Mouse (Mus musculus): ENCODE measurements around the gene Tpm1. TPM values are rescaled to one million over a fixed set of nuclear protein-coding genes. Genes with fewer than 3 reads are reported as not detected.
A peak's percentile ranks its signal among the peaks of the same experiment; 100 is the strongest.

Gene Tpm1
- total and polyA plus RNA-seq, 2 experiments = 16.1 to 35.0 TPM

GRCm38 (mm10) chr9:67020063-67020462 is 29.1 kb downstream of the Tpm1 start:
- H3K27me3 ChIP-seq (ENCODE audit: control insufficient read depth, insufficient read depth, low read length) = no peaks in the 10 kb centered on the region
- H3K4me3 ChIP-seq (ENCODE audit: insufficient read depth, low read depth, low read length) = no peak overlapping the region
- H3K79me2 ChIP-seq (ENCODE audit: control insufficient read depth, insufficient read depth, low read length) = no peaks in the 10 kb centered on the region
- WGBS = 6% methylated on average over 2 of the region's 2 CpGs
- no peak overlapping the region for H3K9ac ChIP-seq (ENCODE audit: low read depth, low read length)
- no peak overlapping the region for H3K27ac ChIP-seq (replicated peaks; ENCODE audit: insufficient read depth, low read depth, low read length)
- DNase-seq (ENCODE audit: extremely low read depth, low read depth, low spot score) = peak; percentile 53
- TF ChIP-seq CTCF (IDR thresholded peaks at IDR 0.05; ENCODE audit: low read depth, low read length) (no peak), POLR2A (IDR thresholded peaks at IDR 0.05; ENCODE audit: extremely low read depth, insufficient read depth, low read length) (no peak)
- H3K36me3 ChIP-seq (ENCODE audit: control insufficient read depth, insufficient read depth, low read length) = no peaks in the 10 kb centered on the region; the same call in 1 of the 2 replicates
- H3K4me1 ChIP-seq (ENCODE audit: control insufficient read depth, insufficient read depth, low read length) = peaks cover 4% of the 10 kb centered on the region; the same call in 1 of the 2 replicates

GRCm38 (mm10) chr9:67013501-67013900 is 35.7 kb downstream of the Tpm1 start:
- no peak for DNase-seq (ENCODE audit: extremely low read depth, low read depth, low spot score)
- H3K27ac ChIP-seq (replicated peaks; ENCODE audit: insufficient read depth, low read depth, low read length) = no peak overlapping the region

GRCm38 (mm10) chr9:67012470-67012869 is 36.7 kb downstream of the Tpm1 start:
- Histone ChIP-seq H3K27me3 (ENCODE audit: control insufficient read depth, insufficient read depth, low read length) (no peaks in the 10 kb centered on the region), H3K27ac (replicated peaks; ENCODE audit: insufficient read depth, low read depth, low read length) (no peak overlapping the region), H3K4me3 (ENCODE audit: insufficient read depth, low read depth, low read length) (no peak overlapping the region), H3K9ac (ENCODE audit: low read depth, low read length) (no peak overlapping the region), H3K4me1 (ENCODE audit: control insufficient read depth, insufficient read depth, low read length) (no peaks in the 10 kb centered on the region), H3K79me2 (ENCODE audit: control insufficient read depth, insufficient read depth, low read length) (no peaks in the 10 kb centered on the region), H3K36me3 (ENCODE audit: control insufficient read depth, insufficient read depth, low read length) (no peaks in the 10 kb centered on the region)
- WGBS = 78% methylated on average over 3 of the region's 3 CpGs
- TF ChIP-seq POLR2A (IDR thresholded peaks at IDR 0.05; ENCODE audit: extremely low read depth, insufficient read depth, low read length) = no peak
- no peak for TF ChIP-seq CTCF (IDR thresholded peaks at IDR 0.05; ENCODE audit: low read depth, low read length)
- no peak for DNase-seq (ENCODE audit: extremely low read depth, low read depth, low spot score)

More at GRCm38 (mm10) chr9:67013501-67013900, 35.7 kb downstream of the Tpm1 start:
- Histone ChIP-seq H3K9ac (ENCODE audit: low read depth, low read length) (no peak overlapping the region), H3K4me3 (ENCODE audit: insufficient read depth, low read depth, low read length) (no peak overlapping the region), H3K36me3 (ENCODE audit: control insufficient read depth, insufficient read depth, low read length) (no peaks in the 10 kb centered on the region), H3K79me2 (ENCODE audit: control insufficient read depth, insufficient read depth, low read length) (no peaks in the 10 kb centered on the region), H3K27me3 (ENCODE audit: control insufficient read depth, insufficient read depth, low read length) (no peaks in the 10 kb centered on the region), H3K4me1 (ENCODE audit: control insufficient read depth, insufficient read depth, low read length) (no peaks in the 10 kb centered on the region)
- WGBS = 61% methylated on average over 2 of the region's 2 CpGs
- TF ChIP-seq CTCF (IDR thresholded peaks at IDR 0.05; ENCODE audit: low read depth, low read length) = no peak
- TF ChIP-seq POLR2A (IDR thresholded peaks at IDR 0.05; ENCODE audit: extremely low read depth, insufficient read depth, low read length) = no peak

- no peak for TF ChIP-seq POLR2A (IDR thresholded peaks at IDR 0.05; ENCODE audit: extremely low read depth, insufficient read depth, low read length)
- TF ChIP-seq CTCF (IDR thresholded peaks at IDR 0.05; ENCODE audit: low read depth, low read length) = no peak
- 39% methylated on average over 9 of the region's 9 CpGs for WGBS
- no peaks in the 10 kb centered on the region for H3K4me1 ChIP-seq (ENCODE audit: control insufficient read depth, insufficient read depth, low read length)
These were observed 37.7 kb downstream of the Tpm1 start for GRCm38 (mm10) chr9:67011483-67011882.

GRCm38 (mm10) chr9:67008781-67009180 is 40.4 kb downstream of the Tpm1 start:
- no peaks in the 10 kb centered on the region for H3K4me1 ChIP-seq (ENCODE audit: control insufficient read depth, insufficient read depth, low read length)
- 77% methylated on average over 11 of the region's 11 CpGs for WGBS
- H3K79me2 ChIP-seq (ENCODE audit: control insufficient read depth, insufficient read depth, low read length) = no peaks in the 10 kb centered on the region
- no peak overlapping the region for H3K4me3 ChIP-seq (ENCODE audit: insufficient read depth, low read depth, low read length)
- H3K36me3 ChIP-seq (ENCODE audit: control insufficient read depth, insufficient read depth, low read length) = no peaks in the 10 kb centered on the region
- H3K27ac ChIP-seq (replicated peaks; ENCODE audit: insufficient read depth, low read depth, low read length) = no peak overlapping the region
- no peak for TF ChIP-seq CTCF (IDR thresholded peaks at IDR 0.05; ENCODE audit: low read depth, low read length)
- no peak for TF ChIP-seq POLR2A (IDR thresholded peaks at IDR 0.05; ENCODE audit: extremely low read depth, insufficient read depth, low read length)
- no peak overlapping the region for H3K9ac ChIP-seq (ENCODE audit: low read depth, low read length)
- no peaks in the 10 kb centered on the region for H3K27me3 ChIP-seq (ENCODE audit: control insufficient read depth, insufficient read depth, low read length)
- DNase-seq (ENCODE audit: extremely low read depth, low read depth, low spot score) = no peak

More at GRCm38 (mm10) chr9:67011483-67011882, 37.7 kb downstream of the Tpm1 start:
- Histone ChIP-seq H3K4me3 (ENCODE audit: insufficient read depth, low read depth, low read length) (no peak overlapping the region), H3K27ac (replicated peaks; ENCODE audit: insufficient read depth, low read depth, low read length) (no peak overlapping the region), H3K79me2 (ENCODE audit: control insufficient read depth, insufficient read depth, low read length) (no peaks in the 10 kb centered on the region), H3K27me3 (ENCODE audit: control insufficient read depth, insufficient read depth, low read length) (no peaks in the 10 kb centered on the region), H3K36me3 (ENCODE audit: control insufficient read depth, insufficient read depth, low read length) (no peaks in the 10 kb centered on the region), H3K9ac (ENCODE audit: low read depth, low read length) (no peak overlapping the region)
- no peak for DNase-seq (ENCODE audit: extremely low read depth, low read depth, low spot score)

GRCm38 (mm10) chr9:67006376-67006775 is 42.8 kb downstream of the Tpm1 start:
- Histone ChIP-seq H3K4me1 (ENCODE audit: control insufficient read depth, insufficient read depth, low read length) (no peaks in the 10 kb centered on the region), H3K79me2 (ENCODE audit: control insufficient read depth, insufficient read depth, low read length) (no peaks in the 10 kb centered on the region), H3K27me3 (ENCODE audit: control insufficient read depth, insufficient read depth, low read length) (no peaks in the 10 kb centered on the region), H3K36me3 (ENCODE audit: control insufficient read depth, insufficient read depth, low read length) (no peaks in the 10 kb centered on the region), H3K9ac (ENCODE audit: low read depth, low read length) (no peak overlapping the region), H3K27ac (replicated peaks; ENCODE audit: insufficient read depth, low read depth, low read length) (no peak overlapping the region), H3K4me3 (ENCODE audit: insufficient read depth, low read depth, low read length) (no peak overlapping the region)
- WGBS = 86% methylated on average over 4 of the region's 4 CpGs
- no peak for DNase-seq (ENCODE audit: extremely low read depth, low read depth, low spot score)
- TF ChIP-seq POLR2A (IDR thresholded peaks at IDR 0.05; ENCODE audit: extremely low read depth, insufficient read depth, low read length) (no peak), CTCF (IDR thresholded peaks at IDR 0.05; ENCODE audit: low read depth, low read length) (no peak)

Data from liver, adult 2 months (tissue).